Mouse (Mus musculus): Measurements from ENCODE around the gene Meis2.

The Meis2 gene

GRCm38 (mm10) chr2:116001352-116002138, 64.1 kb downstream of the Meis2 start:
- no peak for DNase-seq (ENCODE audit: low spot score in 2 of 2)

DNA sequence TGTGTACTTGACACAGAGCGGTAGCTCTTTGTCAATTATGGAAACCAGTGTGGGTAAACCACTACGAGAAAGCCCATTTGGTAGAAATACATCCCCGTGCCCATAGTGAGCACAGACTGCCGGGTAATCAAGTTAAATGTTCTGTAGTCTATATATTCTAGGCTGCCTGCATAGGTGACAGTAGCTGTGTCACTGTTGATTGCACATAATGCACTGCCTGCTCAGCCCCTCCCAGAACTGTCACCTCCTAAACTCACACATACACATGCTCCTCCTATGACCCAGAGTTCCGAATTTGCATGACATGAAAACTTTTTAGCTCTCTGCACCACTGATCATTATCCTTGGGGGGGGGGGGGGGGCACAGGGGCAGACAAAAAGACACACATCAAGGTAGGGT, 65.1 kb downstream of the Meis2 start:
- no peak for DNase-seq (ENCODE audit: low spot score in 2 of 2)

- DNase-seq (ENCODE audit: low spot score in 2 of 2), result no peak
Observed at GRCm38 (mm10) chr2:115998802-115999201, 66.8 kb downstream of the Meis2 start.

DNA sequence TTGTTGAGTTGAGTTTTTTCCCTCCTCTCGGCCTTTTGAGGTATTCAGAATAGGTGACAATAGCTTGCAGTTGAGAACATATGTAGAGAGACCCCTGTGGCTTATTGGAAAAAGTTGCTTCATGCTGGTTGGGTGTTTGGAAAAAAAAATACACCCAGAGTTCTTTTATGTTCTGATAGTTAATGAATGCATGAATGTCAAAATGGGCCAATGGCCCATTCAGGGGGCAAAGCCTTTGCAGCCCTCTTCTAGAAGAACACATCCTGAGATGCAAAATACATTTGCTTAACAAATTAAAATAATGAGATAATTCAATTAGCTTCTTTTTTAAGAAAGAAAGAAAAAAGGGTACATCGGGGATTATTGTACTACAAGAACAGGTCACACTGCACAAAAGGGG, 69.2 kb downstream of the Meis2 start:
- no peak for DNase-seq (ENCODE audit: low spot score in 2 of 2)

DNA sequence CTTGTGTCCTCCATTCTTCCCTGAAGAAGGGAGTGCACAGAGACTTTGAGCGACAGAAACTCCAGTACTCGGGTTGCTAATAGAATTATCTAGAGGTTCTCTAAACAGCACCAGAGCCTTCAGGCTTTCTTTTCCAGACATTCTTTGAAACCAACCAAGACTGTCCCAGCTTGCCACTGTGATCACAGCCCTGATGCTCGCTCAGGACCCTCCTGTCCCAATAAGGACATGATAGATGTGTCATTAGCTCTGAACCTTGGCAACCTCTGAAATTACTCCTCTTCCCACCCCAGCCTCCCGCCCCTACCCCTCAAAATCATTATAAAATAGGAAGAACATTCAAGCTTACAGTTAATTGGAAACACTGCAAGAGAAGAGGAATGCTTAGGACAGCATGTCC, 71.8 kb downstream of the Meis2 start:
- no peak for DNase-seq (ENCODE audit: low spot score in 2 of 2)

GRCm38 (mm10) chr2:115989249-115989648, 76.4 kb downstream of the Meis2 start:
- no peak for DNase-seq (ENCODE audit: low spot score in 2 of 2)

DNA sequence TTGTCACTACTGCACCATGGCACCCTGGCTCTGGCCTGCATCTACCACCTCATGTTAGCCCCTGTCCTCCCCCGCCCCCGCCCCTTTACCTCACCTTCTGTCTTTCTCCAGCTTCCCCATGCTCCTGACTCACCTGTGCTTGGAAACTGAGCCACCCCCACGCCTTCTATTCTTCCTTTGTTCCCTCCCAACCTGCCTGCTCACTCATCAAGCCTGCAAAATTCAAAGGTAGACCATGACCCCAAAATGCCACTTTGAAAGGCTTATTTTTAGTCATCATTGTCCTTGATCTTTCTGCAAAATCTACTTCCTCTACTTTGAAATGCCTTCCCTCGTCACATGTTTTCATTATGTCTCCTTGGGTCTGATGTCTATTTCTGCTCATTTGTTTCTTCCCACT, 77.2 kb downstream of the Meis2 start:
- no peak for DNase-seq (ENCODE audit: low spot score in 2 of 2)

- no peak for DNase-seq (ENCODE audit: low spot score in 2 of 2)
Observed at GRCm38 (mm10) chr2:115984952-115985351, 80.7 kb downstream of the Meis2 start.

GRCm38 (mm10) chr2:115984487-115984886, 81.2 kb downstream of the Meis2 start:
- no peak for DNase-seq (ENCODE audit: low spot score in 2 of 2)

DNA sequence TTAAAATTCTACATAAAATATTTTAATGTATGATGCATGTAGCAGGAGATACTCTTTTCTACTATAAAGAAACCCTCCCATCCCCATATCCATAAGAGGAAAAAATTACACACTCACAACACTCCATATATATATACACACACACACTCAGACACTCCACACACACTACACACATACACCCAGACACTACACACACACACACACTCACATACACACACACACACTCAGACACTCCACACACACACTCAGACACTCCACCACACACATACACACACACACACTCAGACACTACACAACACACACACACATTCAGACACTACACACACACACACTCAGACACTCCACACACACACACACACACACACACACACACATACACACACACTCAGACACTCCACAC, 85.1 kb downstream of the Meis2 start:
- DNase-seq (ENCODE audit: low spot score in 2 of 2), result no peak

- DNase-seq (ENCODE audit: low spot score in 2 of 2), result no peak
Observed at GRCm38 (mm10) chr2:115979683-115980476, 85.8 kb downstream of the Meis2 start.

- DNase-seq (ENCODE audit: low spot score in 2 of 2), result no peak
Observed at GRCm38 (mm10) chr2:115978666-115979065, 87.0 kb downstream of the Meis2 start.

DNA sequence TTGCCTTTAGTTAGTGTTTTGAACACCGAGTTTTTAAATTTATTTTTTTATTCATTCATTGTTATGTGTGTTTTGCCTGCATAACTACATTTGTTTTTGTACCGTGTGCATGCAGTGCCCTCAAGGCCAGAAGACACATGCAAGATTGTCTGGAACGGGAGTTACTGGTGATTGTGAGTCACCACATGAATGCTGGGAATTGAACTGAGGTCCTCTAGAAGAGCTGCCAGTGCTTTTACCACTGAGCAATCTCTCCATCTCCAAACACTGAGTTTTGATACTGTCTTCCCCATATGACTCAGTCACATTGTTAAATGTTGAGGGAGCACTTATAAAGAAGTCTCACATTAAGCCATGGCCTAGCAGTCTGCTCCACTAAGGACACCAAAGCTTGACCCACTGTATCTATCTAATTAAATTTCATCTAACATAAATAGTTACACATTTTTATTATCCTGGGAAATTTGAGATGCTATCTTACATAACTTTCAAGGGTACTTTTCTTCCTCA, 94.3 kb downstream of the Meis2 start:
- no peak for DNase-seq (ENCODE audit: low spot score in 2 of 2)

- DNase-seq (ENCODE audit: low spot score in 2 of 2), result no peak
Observed at GRCm38 (mm10) chr2:115970091-115970820, 95.4 kb downstream of the Meis2 start.

- DNase-seq (ENCODE audit: low spot score in 2 of 2), result no peak
Observed at GRCm38 (mm10) chr2:115969201-115969600, 96.4 kb downstream of the Meis2 start.

GRCm38 (mm10) chr2:115964911-115965310, 100.7 kb downstream of the Meis2 start:
- DNase-seq (ENCODE audit: low spot score in 2 of 2), result no peak

GRCm38 (mm10) chr2:115963293-115963835, 102.3 kb downstream of the Meis2 start:
- no peak for DNase-seq (ENCODE audit: low spot score in 2 of 2)

- DNase-seq (ENCODE audit: low spot score in 2 of 2), result no peak
Observed at GRCm38 (mm10) chr2:115962728-115963127, 102.9 kb downstream of the Meis2 start.

- DNase-seq (ENCODE audit: low spot score in 2 of 2), result no peak
Observed at GRCm38 (mm10) chr2:115962113-115962512, 103.5 kb downstream of the Meis2 start.

DNA sequence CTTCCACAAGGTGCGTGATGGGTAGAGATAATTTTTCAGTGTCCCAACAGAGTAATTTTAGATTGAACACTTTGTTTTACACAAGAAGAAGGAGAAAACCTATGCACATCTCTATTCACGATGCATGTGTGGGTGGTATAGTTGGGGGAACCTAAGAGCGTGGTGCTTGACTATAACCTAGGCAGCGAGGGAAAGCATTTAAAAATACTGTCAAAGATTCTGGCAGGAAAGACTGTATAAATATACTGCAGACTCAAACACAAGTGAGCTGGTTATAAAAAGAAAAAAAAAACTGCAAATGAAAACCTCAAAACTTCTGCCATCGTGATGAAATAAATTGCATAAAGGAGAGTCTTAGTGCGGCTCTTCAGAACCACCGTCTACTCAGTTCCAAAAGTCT, 105.0 kb downstream of the Meis2 start:
- no peak for DNase-seq (ENCODE audit: low spot score in 2 of 2)

DNA sequence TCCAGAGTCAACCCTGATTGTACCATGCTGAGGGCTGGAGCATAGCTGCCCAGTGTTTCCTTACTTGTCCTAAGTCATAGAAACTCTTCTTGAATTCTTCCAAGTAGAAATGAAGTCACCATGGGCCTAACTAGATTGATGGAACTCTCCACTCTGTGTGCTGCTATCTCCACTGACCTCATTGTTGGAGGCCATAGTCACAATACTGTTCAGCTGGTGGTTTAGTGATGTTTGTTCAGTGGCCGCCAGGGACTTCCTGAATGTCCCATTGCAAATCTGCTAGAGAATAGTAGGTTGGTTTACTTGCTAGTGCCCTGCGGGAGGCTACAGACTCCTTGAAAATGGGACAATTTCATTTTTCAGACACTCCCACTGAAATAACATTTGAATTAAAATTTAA, 108.9 kb downstream of the Meis2 start:
- no peak for DNase-seq (ENCODE audit: low spot score in 2 of 2)

DNA sequence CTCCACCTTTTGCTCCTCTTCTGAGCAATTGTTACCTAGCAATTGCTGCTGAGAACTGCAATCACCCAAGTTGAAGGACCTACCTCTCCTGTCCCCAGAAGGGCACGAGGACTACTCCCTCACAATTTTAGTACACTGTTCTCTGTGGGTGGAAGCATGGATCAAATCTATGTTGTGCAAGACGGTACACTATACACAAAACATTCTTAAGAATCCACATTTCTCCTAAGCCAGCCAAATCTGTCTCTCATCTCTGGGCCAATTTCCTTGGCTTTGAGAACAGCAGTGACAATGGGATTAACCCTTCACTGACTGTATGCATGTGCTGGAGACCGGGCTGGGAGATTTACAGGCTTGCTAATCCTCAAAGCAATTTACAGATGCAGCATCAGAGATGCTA, 115.0 kb downstream of the Meis2 start:
- DNase-seq (ENCODE audit: low spot score in 2 of 2), result no peak

All from spleen, postnatal 14 days (tissue).